Mouse (Mus musculus): ENCODE measurements around the gene Gfod1.

Gfod1 gene

DNA sequence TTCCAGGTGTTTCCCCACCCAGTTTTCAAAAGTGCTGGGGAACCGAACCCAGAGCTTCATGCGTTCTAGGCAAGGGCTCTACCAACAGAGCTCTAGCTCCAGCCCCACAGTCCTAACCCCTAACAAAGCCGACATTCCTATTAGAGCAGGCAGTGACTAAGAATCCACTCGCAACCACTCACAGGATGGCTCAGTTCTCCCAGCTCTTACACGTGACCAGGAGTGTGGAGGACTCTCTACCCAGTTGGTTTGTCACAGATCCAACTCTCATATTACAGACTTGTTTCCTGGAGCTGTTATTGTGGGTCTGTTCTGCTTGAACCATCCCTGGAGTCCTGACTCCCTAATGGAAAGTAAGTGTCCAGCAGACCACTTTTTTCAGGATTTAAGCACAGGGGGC lies 40.3 kb downstream of the Gfod1 start:
- no peak for DNase-seq (ENCODE audit: extremely low read depth, low read depth)

DNA sequence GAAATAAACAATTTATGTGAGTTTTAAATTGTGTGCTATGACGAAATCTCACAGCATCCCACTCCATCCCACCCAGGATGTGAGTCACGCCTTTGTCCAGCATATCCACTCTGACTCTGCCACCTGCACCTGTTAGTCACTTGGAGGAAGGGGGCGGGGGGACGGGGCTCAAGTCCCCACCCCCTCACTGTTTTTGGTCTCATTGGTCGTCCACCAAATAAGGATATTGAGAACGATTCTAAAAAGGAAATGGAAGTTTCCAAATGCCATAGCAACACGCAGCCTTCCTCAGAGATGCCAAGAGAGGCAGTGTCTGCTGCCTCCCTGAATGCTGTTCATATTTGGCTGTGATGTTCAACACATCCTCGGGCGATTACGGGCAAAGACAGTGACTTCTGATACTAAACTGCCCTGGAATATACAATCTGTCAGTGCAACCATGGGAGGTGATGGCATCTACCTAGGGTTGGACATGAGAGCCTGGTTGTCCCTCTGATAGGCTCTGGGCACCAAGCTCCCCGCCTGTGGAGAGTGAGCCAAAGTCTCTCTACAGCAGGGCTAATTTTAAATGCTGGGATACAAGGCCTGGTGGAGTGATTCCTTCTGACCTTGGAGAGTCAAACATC lies 41.7 kb downstream of the Gfod1 start:
- DNase-seq (ENCODE audit: extremely low read depth, low read depth) = no peak

GRCm38 (mm10) chr13:43261287-43261686 lies 42.7 kb downstream of the Gfod1 start:
- DNase-seq (ENCODE audit: extremely low read depth, low read depth) = peak; percentile 86

GRCm38 (mm10) chr13:43260731-43261130 lies 43.2 kb downstream of the Gfod1 start:
- peak; percentile 97 for DNase-seq (ENCODE audit: extremely low read depth, low read depth)

DNA sequence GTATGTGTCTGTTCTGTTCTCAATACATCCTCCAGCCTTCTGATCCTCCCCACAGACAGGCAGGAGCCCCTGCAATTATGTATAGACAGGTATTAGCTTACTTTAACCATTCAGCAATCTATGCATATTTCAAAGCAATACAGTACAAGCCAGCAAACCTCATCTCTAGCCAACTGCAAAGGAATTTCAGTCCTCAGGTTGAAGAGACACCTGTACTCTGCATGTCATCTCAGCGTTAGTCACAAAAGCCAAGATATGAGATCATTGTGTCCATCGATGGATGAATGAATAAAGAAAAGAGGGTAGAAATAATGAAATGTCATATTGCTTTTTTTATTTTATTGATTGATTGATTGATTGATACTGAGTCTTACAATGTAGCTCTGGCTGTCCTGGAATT lies 47.5 kb downstream of the Gfod1 start:
- no peak for DNase-seq (ENCODE audit: extremely low read depth, low read depth)

GRCm38 (mm10) chr13:43253526-43253925 lies 50.4 kb downstream of the Gfod1 start:
- no peak for DNase-seq (ENCODE audit: extremely low read depth, low read depth)

DNA sequence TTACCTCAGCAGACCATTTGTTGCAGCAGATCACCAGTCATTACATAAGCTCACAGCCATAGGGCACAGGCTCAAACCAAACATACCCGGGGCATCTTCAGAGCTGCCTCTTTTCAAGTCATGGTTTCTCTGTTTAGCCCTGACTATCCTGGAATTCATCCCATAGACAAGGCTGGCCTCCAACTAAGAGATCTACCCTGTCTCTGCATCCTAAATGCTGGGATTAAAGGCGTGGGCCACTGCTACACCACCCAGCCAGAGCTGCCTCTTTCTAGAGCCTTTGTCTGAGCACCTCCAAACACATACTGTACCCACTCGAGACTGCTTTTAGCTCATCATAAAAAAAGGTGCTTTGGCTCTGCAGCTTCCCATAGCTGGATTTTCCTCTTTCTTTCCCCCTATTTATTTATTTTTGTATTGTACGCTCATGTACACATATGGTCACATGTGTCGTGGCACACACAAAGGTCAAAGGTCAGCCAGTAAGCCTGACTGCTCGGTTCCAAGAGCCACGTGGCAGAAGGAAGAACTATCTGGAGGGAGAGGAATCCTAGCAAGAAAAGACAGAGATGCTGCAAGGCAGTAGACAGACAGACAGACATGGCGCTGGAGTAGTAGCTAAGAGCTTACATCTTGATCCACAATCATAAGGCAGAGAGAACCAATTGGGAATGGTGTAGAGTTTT lies 51.7 kb downstream of the Gfod1 start:
- DNase-seq (ENCODE audit: extremely low read depth, low read depth) = no peak

DNA sequence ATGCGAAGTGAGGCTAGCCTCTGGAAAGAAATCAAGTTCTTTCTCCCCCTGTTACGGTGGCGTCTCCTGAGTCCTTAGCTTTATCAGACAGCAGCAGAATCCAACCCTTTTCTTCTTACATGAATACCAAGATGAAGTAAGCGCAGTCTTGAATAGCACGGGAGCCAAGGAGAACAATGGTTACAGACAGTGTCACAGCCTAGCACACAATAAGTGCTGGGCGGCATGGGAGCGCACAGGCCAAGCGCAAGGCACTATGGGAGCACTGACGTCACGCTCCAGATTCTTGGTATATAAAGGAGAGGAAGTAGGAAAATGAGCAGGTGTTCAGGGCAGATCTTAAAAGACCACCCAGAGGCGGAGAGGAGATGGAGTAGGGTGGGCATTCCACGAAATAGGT lies 52.6 kb downstream of the Gfod1 start:
- DNase-seq (ENCODE audit: extremely low read depth, low read depth) = no peak

DNA sequence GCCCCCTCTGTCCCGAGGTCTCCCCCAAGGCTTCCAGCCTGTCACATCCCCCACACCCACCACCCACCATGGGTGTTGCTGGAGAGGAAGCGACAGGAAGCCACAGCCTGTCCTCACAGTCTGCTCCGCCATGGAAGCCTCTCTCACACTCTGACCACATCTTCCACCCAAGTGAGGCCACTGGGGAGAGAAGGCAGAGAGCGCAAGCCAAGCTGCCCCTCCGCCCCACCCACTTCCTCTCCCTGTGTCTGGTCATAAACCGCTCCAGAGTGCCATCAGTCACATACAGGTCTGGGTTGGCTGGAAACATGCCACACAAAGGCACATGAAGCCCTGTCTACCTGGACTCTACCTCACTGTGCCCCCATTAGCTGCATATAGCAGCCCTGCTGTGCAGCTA lies 53.3 kb downstream of the Gfod1 start:
- no peak for DNase-seq (ENCODE audit: extremely low read depth, low read depth)

- no peak for DNase-seq (ENCODE audit: extremely low read depth, low read depth)
Observed at GRCm38 (mm10) chr13:43250106-43250505, 53.9 kb downstream of the Gfod1 start.

DNA sequence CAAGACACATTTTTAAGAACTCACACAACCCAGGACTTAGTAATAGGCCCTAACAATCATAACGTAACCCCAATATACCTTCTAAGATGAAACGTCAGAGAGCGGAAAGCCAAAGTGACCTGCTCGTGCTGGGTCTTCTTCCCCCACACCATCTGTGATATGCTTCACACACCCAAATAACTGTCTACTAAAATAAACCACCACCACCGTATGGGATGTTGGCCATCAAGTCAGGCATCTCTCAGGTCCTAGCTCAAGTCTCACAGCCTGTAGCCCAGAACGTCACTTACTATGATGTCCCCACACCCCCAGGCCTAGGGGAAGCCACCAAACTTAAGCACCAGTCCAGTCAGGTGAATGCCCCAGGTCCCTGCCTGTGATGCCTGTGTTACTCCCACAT lies 55.6 kb downstream of the Gfod1 start:
- no peak for DNase-seq (ENCODE audit: extremely low read depth, low read depth)

GRCm38 (mm10) chr13:43246876-43247275 lies 57.1 kb downstream of the Gfod1 start:
- no peak for DNase-seq (ENCODE audit: extremely low read depth, low read depth)

GRCm38 (mm10) chr13:43243793-43244192 lies 60.2 kb downstream of the Gfod1 start:
- DNase-seq (ENCODE audit: extremely low read depth, low read depth) = no peak

GRCm38 (mm10) chr13:43243240-43243639 lies 60.7 kb downstream of the Gfod1 start:
- DNase-seq (ENCODE audit: extremely low read depth, low read depth) = no peak

DNA sequence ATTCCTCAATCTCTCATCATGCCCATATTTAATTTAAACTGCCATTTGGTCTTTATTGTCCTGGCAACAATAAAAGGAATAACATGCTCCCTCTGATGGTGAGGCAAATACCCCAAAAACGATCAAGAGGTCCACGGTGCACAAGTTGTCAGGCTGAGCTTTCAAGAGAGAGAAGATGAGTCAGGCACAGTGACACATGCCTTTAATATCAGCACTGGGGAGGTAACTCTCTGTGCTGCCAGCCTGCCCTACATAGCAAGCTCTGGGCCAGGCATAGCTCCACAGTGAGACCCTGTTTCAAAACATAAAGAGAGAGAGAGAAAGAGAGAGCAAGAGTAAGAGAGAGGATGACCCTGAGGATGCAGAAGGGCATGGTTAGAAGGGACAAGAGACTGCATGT lies 62.2 kb downstream of the Gfod1 start:
- DNase-seq (ENCODE audit: extremely low read depth, low read depth) = no peak

GRCm38 (mm10) chr13:43241069-43241468 lies 62.9 kb downstream of the Gfod1 start:
- DNase-seq (ENCODE audit: extremely low read depth, low read depth) = peak; percentile 83

GRCm38 (mm10) chr13:43239790-43240216 lies 64.2 kb downstream of the Gfod1 start:
- DNase-seq (ENCODE audit: extremely low read depth, low read depth) = peak; percentile 62

GRCm38 (mm10) chr13:43236630-43237029 lies 67.3 kb downstream of the Gfod1 start:
- DNase-seq (ENCODE audit: extremely low read depth, low read depth) = no peak

GRCm38 (mm10) chr13:43235982-43236381 lies 68.0 kb downstream of the Gfod1 start:
- DNase-seq (ENCODE audit: extremely low read depth, low read depth) = peak; percentile 69

- DNase-seq (ENCODE audit: extremely low read depth, low read depth) = peak; percentile 73
Observed at GRCm38 (mm10) chr13:43235586-43235910, 68.4 kb downstream of the Gfod1 start.

DNA sequence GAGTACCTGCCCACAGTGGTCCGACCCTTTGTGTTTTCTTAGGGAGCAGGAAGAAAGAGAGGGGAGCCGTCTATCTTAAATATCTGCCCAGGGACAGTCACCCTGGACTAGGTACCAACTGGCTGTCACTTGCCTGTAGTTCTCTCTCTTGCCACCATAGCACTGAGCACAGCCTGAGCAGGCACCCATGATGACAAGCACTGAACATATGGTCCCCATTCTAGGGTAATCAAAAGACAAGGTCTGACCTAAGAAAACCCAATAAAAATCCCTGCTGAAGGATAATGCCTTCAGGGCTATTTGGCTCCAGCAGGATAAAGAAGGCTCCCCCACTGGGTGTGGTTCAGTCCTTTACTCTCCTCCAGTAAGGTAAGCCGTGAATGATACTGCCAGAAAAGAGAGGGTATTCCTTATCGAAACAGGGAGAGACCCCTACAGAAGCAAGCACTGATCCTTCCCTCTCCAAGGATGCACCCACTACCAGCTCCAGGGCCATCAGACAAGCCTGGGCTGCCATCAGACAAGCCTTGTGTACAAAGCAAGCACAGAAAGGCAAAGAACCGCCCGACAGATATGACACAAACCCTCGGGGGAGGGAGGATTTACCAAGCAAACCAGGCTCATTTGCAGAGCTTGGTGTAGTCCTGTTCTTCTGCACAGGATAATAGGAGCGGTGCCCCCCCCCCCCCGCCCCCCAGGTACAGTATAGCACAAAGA lies 68.9 kb downstream of the Gfod1 start:
- DNase-seq (ENCODE audit: extremely low read depth, low read depth) = no peak

- DNase-seq (ENCODE audit: extremely low read depth, low read depth) = no peak
Observed at GRCm38 (mm10) chr13:43233331-43233730, 70.6 kb downstream of the Gfod1 start.
